Mouse (Mus musculus): Measurements from ENCODE around the gene Pias3. TPM values are rescaled to one million over a fixed set of nuclear protein-coding genes. Genes with fewer than 3 reads are reported as not detected.
"Not testable (repeated sequence)": the region's sequence is repeated elsewhere in the genome, so short reads cannot be mapped to it uniquely, and the experiment has no call there.

The Pias3 gene
- polyA plus RNA-seq, 1 experiment from 2014 or later, result 26.9 TPM

DNA sequence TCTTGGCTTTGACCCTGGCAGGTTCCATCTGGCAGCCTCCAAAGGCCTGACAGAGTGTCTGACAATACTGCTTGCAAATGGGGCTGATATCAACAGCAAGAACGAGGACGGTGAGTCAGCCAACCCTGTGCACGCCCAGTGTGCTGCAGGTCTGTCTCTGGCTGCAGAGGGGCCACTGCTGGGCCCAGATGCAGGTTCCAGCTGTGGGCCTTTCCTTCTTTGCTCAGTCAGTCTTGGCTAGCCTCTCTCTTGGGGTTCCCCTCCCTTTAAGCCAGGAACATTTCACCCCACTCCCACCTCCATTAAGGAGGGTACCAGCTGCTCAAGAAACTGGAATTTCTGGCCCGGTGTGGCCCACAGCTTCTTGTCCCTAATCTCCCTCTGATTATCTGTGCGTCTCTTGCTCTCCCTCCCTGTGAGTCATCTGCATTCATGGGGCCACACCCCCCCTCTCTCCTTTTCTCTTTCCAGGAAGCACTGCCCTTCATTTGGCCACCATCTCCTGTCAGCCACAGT is 17.0 kb upstream of the Pias3 start:
- H3K9me3 ChIP-seq (replicated peaks; ENCODE audit: control insufficient read depth, low read length), result no peaks in the 10 kb centered on the region
- H3K27ac ChIP-seq (ENCODE audit: low read depth, low read length), result no peak overlapping the region
- H3K4me1 ChIP-seq (ENCODE audit: control insufficient read depth, insufficient read depth, low read length), result 0 out of 2 replicates have a peak, but pooled peaks cover 5% of the 10 kb centered on the region
- no peak overlapping the region for H3K9ac ChIP-seq (ENCODE audit: low read depth, low read length)
- no peak overlapping the region for H3K4me2 ChIP-seq
- no peak overlapping the region for H3K4me3 ChIP-seq (ENCODE audit: low read depth, low read length)
- no peaks in the 10 kb centered on the region for H3K36me3 ChIP-seq (ENCODE audit: control insufficient read depth, insufficient read depth, low read length)
- no peak for ATAC-seq (replicated peaks; ENCODE audit: insufficient number of reproducible peaks, low FRiP score, low TSS enrichment)
- peaks cover 29% of the 10 kb centered on the region for H3K27me3 ChIP-seq (ENCODE audit: control insufficient read depth, insufficient read depth, low read length)
- 9% methylated on average over 5 of the region's 5 CpGs for WGBS (ENCODE audit: insufficient replicate concordance)

DNA sequence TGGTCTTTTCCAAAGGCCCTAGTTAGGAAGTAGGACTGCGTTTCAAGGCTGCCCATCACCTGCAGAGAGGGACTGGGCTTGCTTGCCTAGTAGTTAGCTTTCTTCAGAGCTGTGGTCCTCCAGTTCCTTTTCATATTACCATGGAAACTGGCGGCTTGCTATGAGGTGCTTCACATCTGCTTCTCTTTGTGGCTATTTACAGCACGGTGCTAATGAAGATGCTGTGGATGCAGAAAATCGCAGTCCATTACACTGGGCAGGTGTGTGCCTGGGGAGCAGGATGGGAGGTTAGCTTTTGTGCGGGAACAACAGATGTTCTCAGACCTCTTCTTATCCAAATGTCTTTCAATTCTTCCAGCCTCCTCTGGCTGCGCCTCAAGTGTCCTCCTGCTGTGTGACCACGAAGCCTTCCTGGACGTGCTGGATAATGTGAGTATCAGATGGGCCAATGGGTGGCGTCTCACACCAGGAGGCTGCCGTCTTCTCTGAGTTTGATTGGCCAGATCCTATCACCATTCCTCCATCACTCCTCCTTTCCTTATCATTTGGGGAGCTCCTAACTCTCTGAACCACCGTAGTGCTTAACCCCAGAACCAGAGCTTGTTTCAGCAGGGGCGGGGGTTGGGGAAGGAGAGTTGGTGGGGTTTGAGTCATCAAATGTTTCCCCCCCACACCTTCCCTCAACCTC is 15.8 kb upstream of the Pias3 start:
- Histone ChIP-seq H3K36me3 (ENCODE audit: control insufficient read depth, insufficient read depth, low read length) (no peaks in the 10 kb centered on the region), H3K9ac (ENCODE audit: low read depth, low read length) (no peak overlapping the region), H3K27ac (ENCODE audit: low read depth, low read length) (no peak overlapping the region), H3K4me1 (ENCODE audit: control insufficient read depth, insufficient read depth, low read length) (peaks cover 11% of the 10 kb centered on the region; the same call in 1 of the 2 replicates), H3K27me3 (ENCODE audit: control insufficient read depth, insufficient read depth, low read length) (peaks cover 36% of the 10 kb centered on the region), H3K9me3 (replicated peaks; ENCODE audit: control insufficient read depth, low read length) (no peaks in the 10 kb centered on the region), H3K4me2 (no peak overlapping the region), H3K4me3 (ENCODE audit: low read depth, low read length) (no peak overlapping the region)
- no peak for ATAC-seq (replicated peaks; ENCODE audit: insufficient number of reproducible peaks, low FRiP score, low TSS enrichment)
- WGBS (ENCODE audit: insufficient replicate concordance), result 19% methylated on average over 12 of the region's 12 CpGs

DNA sequence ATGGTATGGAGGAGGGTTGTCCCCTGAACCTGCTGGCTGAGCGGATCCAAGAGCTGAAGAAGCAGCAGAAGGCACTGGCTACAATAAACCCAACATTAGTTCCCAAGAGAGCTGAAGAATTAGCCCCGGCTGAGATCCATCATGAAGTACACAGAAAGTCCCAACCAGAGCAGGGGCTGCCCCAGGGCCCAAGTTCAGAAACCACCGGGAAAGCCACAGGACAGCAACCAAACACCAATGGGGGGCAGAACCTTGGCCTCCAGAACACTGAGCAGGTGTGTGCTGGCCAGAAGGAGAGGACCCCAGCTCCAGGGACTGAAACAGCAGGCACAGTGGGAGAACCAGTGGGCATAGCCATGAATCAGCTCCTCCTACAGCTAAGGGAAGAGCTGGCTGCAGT is 12.7 kb upstream of the Pias3 start:
- ATAC-seq (replicated peaks; ENCODE audit: insufficient number of reproducible peaks, low FRiP score, low TSS enrichment), result no peak
- Histone ChIP-seq H3K4me3 (ENCODE audit: low read depth, low read length) (no peak overlapping the region), H3K9me3 (replicated peaks; ENCODE audit: control insufficient read depth, low read length) (no peaks in the 10 kb centered on the region), H3K4me2 (no peak overlapping the region), H3K27ac (ENCODE audit: low read depth, low read length) (no peak overlapping the region), H3K9ac (ENCODE audit: low read depth, low read length) (no peak overlapping the region), H3K27me3 (ENCODE audit: control insufficient read depth, insufficient read depth, low read length) (peaks cover 39% of the 10 kb centered on the region), H3K4me1 (ENCODE audit: control insufficient read depth, insufficient read depth, low read length) (peaks cover 11% of the 10 kb centered on the region; the same call in 1 of the 2 replicates), H3K36me3 (ENCODE audit: control insufficient read depth, insufficient read depth, low read length) (no peaks in the 10 kb centered on the region)
- 77% methylated on average over 3 of the region's 3 CpGs for WGBS (ENCODE audit: insufficient replicate concordance)

DNA sequence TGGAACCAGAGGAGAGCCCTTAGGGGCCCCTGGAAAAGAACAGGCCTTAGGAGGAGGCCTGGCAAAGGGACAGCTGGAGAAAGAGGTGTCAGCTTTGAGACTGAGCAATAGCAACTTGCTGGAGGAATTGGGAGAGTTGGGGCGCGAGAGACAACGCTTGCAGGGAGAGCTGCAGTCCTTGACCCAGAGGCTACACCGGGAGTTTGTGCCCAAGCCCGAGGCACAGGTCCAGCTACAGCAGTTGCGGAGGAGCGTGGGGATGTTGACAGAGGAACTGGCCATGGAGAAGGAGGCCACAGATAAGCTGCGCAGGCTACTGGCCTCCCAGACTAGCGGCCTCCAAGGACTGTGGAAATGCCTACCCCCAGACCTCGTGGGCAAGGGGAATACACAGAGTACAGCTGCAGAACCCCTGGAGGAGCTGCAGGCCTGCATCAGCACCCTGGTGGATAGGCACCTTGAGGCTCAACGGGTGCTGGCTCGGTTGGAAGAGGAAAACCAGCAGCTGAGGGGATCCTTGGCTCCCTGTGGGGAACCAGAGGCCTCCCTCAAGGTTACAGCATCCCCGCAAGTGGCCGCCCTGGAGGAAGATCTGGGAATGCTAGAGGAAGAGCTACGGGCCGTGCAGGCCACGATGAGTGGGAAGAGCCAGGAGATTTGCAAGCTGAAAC is 11.9 kb upstream of the Pias3 start:
- no peaks in the 10 kb centered on the region for H3K9me3 ChIP-seq (replicated peaks; ENCODE audit: control insufficient read depth, low read length)
- H3K4me1 ChIP-seq (ENCODE audit: control insufficient read depth, insufficient read depth, low read length), result peaks cover 8% of the 10 kb centered on the region; the same call in 1 of the 2 replicates
- no peak overlapping the region for H3K27ac ChIP-seq (ENCODE audit: low read depth, low read length)
- H3K9ac ChIP-seq (ENCODE audit: low read depth, low read length), result peak overlapping the region; percentile 54; the same call in 1 of the 2 replicates
- ATAC-seq (replicated peaks; ENCODE audit: insufficient number of reproducible peaks, low FRiP score, low TSS enrichment), result no peak
- 37% methylated on average over 17 of the region's 17 CpGs for WGBS (ENCODE audit: insufficient replicate concordance)
- H3K4me3 ChIP-seq (ENCODE audit: low read depth, low read length), result peak overlapping the region; percentile 38
- peaks cover 39% of the 10 kb centered on the region for H3K27me3 ChIP-seq (ENCODE audit: control insufficient read depth, insufficient read depth, low read length)
- peak overlapping the region; percentile 74 for H3K4me2 ChIP-seq
- no peaks in the 10 kb centered on the region for H3K36me3 ChIP-seq (ENCODE audit: control insufficient read depth, insufficient read depth, low read length)

DNA sequence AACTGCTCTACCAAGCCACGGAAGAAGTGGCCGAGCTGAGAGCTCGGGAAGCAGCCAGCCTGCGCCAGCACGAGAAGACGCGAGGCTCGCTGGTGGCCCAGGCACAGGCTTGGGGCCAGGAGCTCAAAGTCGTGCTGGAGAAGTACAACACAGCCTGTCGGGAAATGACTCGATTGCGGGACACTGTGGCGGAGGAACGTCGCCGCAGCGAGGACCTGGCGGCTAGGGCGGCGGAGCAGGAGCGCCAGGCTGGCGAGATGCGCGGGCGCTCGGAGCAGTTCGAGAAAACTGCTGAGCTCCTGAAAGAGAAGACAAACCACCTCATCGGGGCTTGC is 11.4 kb upstream of the Pias3 start:
- Histone ChIP-seq H3K4me3 (ENCODE audit: low read depth, low read length) (peak overlapping the region; percentile 38), H3K27me3 (ENCODE audit: control insufficient read depth, insufficient read depth, low read length) (peaks cover 38% of the 10 kb centered on the region), H3K4me2 (peak overlapping the region; percentile 74), H3K4me1 (ENCODE audit: control insufficient read depth, insufficient read depth, low read length) (peaks cover 6% of the 10 kb centered on the region; the same call in 1 of the 2 replicates), H3K9ac (ENCODE audit: low read depth, low read length) (peak overlapping the region; percentile 54; the same call in 1 of the 2 replicates), H3K9me3 (replicated peaks; ENCODE audit: control insufficient read depth, low read length) (no peaks in the 10 kb centered on the region), H3K27ac (ENCODE audit: low read depth, low read length) (no peak overlapping the region), H3K36me3 (ENCODE audit: control insufficient read depth, insufficient read depth, low read length) (no peaks in the 10 kb centered on the region)
- no peak for ATAC-seq (replicated peaks; ENCODE audit: insufficient number of reproducible peaks, low FRiP score, low TSS enrichment)
- 10% methylated on average over 28 of the region's 28 CpGs for WGBS (ENCODE audit: insufficient replicate concordance)

DNA sequence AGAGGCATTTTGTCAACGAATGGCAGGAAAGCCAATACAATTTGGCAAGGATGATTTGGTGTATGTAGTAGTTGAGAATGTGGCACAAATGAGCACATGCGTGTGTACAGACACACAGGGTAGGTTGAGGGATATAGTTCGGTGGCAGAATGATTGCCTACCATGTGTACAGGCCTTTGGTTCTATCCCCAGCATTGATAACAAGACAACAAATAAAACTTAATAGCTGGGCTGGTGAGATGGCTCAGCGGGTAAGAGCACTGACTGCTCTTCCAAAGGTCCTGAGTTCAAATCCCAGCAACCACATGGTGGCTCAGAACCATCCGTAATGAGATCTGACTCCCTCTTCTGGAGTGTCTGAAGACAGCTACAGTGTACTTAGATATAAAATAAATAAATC is 10.1 kb upstream of the Pias3 start:
- not testable (repeated sequence) for H3K36me3 ChIP-seq (ENCODE audit: control insufficient read depth, insufficient read depth, low read length); ATAC-seq (replicated peaks; ENCODE audit: insufficient number of reproducible peaks, low FRiP score, low TSS enrichment); H3K4me3 ChIP-seq (ENCODE audit: low read depth, low read length); H3K9ac ChIP-seq (ENCODE audit: low read depth, low read length); H3K4me1 ChIP-seq (ENCODE audit: control insufficient read depth, insufficient read depth, low read length); H3K4me2 ChIP-seq; H3K27ac ChIP-seq (ENCODE audit: low read depth, low read length); H3K9me3 ChIP-seq (replicated peaks; ENCODE audit: control insufficient read depth, low read length)
- peaks cover 27% of the 10 kb centered on the region for H3K27me3 ChIP-seq (ENCODE audit: control insufficient read depth, insufficient read depth, low read length)
- WGBS (ENCODE audit: insufficient replicate concordance), result 82% methylated on average over 5 of the region's 5 CpGs

DNA sequence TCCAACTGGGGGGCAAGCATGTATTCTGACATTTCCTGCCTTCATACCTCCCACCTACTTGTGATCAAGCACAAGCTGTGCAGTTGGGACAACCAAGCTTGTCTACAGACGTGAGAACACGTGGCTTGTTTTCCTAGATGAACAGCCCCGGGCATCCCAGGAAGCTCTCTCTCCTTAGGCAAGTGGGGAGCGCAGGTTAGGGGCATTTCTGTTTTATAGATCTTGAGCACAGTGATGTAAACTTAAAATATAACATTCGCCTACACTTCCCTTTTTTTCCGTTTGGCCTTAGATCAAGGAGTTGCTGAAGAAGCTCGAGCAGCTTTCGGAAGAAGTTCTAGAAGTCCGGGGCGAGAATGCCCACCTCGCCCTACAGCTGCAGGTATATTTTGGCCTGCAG is 7.3 kb upstream of the Pias3 start:
- H3K4me1 ChIP-seq (ENCODE audit: control insufficient read depth, insufficient read depth, low read length), result peaks cover 6% of the 10 kb centered on the region; the same call in 1 of the 2 replicates
- no peak overlapping the region for H3K4me2 ChIP-seq
- H3K27ac ChIP-seq (ENCODE audit: low read depth, low read length), result no peak overlapping the region
- H3K4me3 ChIP-seq (ENCODE audit: low read depth, low read length), result no peak overlapping the region
- H3K9ac ChIP-seq (ENCODE audit: low read depth, low read length), result no peak overlapping the region
- H3K9me3 ChIP-seq (replicated peaks; ENCODE audit: control insufficient read depth, low read length), result no peaks in the 10 kb centered on the region
- H3K36me3 ChIP-seq (ENCODE audit: control insufficient read depth, insufficient read depth, low read length), result no peaks in the 10 kb centered on the region
- no peak for ATAC-seq (replicated peaks; ENCODE audit: insufficient number of reproducible peaks, low FRiP score, low TSS enrichment)
- H3K27me3 ChIP-seq (ENCODE audit: control insufficient read depth, insufficient read depth, low read length), result peaks cover 16% of the 10 kb centered on the region
- 75% methylated on average over 11 of the region's 11 CpGs for WGBS (ENCODE audit: insufficient replicate concordance)

DNA sequence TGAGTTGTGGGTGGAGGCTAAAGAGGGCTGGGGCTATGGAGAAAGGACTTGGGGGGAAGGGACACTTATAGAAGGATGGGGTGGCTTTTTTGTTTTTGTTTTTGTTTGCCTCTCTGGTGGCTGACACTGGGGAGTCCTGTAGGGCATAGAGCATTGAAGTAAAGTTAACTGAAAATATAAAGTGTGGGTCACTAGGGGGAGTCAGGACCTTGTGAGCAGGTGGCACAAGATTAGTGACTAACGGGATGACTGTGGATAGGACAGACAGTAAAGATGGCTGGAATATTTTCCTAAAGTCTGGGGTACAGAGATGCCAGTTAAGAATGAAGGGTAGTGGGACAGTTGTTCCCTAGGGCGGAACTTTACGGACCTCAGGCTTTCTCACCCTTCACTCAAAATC is 5.9 kb upstream of the Pias3 start:
- 46% methylated on average over 3 of the region's 3 CpGs for WGBS (ENCODE audit: insufficient replicate concordance)
- H3K4me3 ChIP-seq (ENCODE audit: low read depth, low read length), result no peak overlapping the region
- H3K4me1 ChIP-seq (ENCODE audit: control insufficient read depth, insufficient read depth, low read length), result no peaks in the 10 kb centered on the region
- H3K27ac ChIP-seq (ENCODE audit: low read depth, low read length), result no peak overlapping the region
- no peaks in the 10 kb centered on the region for H3K9me3 ChIP-seq (replicated peaks; ENCODE audit: control insufficient read depth, low read length)
- no peak overlapping the region for H3K4me2 ChIP-seq
- no peaks in the 10 kb centered on the region for H3K36me3 ChIP-seq (ENCODE audit: control insufficient read depth, insufficient read depth, low read length)
- peaks cover 6% of the 10 kb centered on the region; the same call in 1 of the 2 replicates for H3K27me3 ChIP-seq (ENCODE audit: control insufficient read depth, insufficient read depth, low read length)
- H3K9ac ChIP-seq (ENCODE audit: low read depth, low read length), result no peak overlapping the region
- no peak for ATAC-seq (replicated peaks; ENCODE audit: insufficient number of reproducible peaks, low FRiP score, low TSS enrichment)
